Mouse (Mus musculus) erythroblast, adult 5-6 weeks (primary cell): ENCODE results near the gene Tle4. TPM values are rescaled to one million over a fixed set of nuclear protein-coding genes. Genes with fewer than 3 reads are reported as not detected.
"Not testable (repeated sequence)": the region's sequence is repeated elsewhere in the genome, so short reads cannot be mapped to it uniquely, and the experiment has no call there.

Experiments
- ATAC-seq: replicated peaks from 2 replicates; pipeline ENCODE4 v1.8.0; 2016; ENCODE audit warnings: moderate number of reproducible peaks, mild to moderate bottlenecking, moderate TSS enrichment, inconsistent platforms; ENCODE audit not compliant: poor library complexity, low FRiP score, severe bottlenecking
- total RNA-seq, 2 experiments: library from RNA; stranded (forward) in 1 of 2; stranded (reverse) in 1 of 2; fragments of 150-400 nt in 1 of 2; fragments of 200-764, 138-1000 nt in 1 of 2; gene quantifications; 2 replicates each; pipeline versions ENCODE4 v1.2.3 to v1.2.4; 2015 to 2017; ENCODE audit warnings: low replicate concordance in 2 of 2

The Tle4 gene
- total RNA-seq (2015; ENCODE audit: low replicate concordance) (9.0 and 17.3 TPM in 2 replicates), total RNA-seq (2017; ENCODE audit: low replicate concordance) (5.3 and 6.4 TPM in 2 replicates)

DNA sequence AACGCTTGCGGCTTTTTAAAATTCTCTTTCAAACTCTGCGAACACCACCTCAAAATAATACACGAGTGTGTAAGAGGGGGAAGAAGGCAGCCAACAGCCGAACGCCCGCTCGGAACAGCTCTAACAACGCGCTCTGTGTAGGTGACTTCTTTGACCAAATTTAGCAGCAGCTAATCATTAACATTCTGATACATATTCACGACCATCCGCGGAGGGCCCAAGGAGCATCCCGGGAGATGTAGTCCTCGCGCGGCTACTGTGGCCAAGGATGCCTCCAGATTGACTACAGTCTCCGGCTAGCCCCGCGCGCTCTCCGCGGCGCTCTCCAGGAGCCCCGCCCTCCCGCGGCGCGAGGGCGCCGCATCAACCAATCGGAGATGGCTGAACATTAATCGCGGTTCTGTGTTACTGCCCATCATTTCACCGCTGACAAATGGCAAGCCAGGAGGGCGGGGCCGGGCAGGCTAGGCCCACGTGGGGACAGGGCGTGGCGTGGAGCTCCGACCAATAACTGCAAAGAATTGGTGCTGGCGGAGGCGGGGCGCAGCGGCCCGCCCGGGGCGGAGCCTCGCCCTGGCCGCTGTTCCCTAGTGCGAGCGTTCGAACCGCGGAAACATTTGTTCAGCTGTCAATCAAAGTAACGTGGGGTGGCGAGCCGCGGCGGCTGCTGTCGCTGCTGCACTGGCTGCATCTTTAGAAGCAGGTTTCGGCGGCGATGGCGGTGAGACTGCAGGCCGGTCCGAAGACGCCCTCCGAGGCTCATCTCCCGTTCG is at the start of gene Tle4:
Tle4 (minus strand) TSS at position 135 of the 773 bp plus-strand sequence.
- peak; percentile 93 for ATAC-seq

GRCm38 (mm10) chr19:14645666-14646065 is 47.8 kb upstream of the Tle4 start:
- ATAC-seq: no peak

- ATAC-seq: no peak
Measured at GRCm38 (mm10) chr19:14644756-14645155, 46.9 kb upstream of the Tle4 start.

GRCm38 (mm10) chr19:14643091-14643490 is 45.2 kb upstream of the Tle4 start:
- not testable (repeated sequence) for ATAC-seq

DNA sequence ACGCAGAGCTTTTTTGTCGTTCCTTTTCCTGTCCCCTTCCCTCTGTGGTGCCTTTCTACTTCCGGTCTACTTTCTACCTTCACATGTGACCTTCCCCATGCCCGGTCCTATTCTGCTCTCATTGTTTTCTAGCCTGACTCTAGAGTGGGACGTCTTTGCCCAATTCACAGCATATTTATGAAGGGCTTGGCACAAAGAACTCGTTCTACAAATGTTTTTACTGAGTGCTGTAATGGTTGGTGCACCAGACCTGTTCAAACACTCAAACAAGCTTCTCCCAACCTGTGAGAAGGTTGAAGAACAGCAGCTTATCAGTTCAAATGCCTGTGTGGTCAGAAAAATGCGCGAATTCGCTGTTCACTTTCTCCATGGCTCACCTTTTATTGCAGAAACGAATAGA is 44.8 kb upstream of the Tle4 start:
- no peak for ATAC-seq

GRCm38 (mm10) chr19:14635213-14635928 is 37.5 kb upstream of the Tle4 start:
- ATAC-seq: no peak

DNA sequence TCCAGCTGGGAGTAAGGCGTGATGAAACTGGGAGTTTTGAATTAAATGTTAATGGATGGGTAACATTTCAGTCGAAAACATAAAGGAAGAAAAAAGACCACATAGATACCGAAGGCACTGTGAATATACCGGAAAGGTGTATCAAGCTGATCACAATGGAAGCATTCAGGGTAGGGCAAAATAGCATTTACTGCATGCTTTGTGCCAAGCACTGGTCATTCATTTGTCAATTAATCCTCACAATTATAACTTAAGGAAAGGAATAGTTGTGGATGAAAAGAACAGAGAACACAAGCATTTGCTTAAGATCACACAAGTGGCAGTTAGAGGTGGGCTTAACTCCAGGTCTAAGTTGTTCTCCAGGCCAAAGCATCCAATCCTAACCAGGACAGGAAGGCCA is 25.5 kb upstream of the Tle4 start:
- ATAC-seq: no peak

GRCm38 (mm10) chr19:14620534-14620933 is 22.7 kb upstream of the Tle4 start:
- no peak for ATAC-seq

DNA sequence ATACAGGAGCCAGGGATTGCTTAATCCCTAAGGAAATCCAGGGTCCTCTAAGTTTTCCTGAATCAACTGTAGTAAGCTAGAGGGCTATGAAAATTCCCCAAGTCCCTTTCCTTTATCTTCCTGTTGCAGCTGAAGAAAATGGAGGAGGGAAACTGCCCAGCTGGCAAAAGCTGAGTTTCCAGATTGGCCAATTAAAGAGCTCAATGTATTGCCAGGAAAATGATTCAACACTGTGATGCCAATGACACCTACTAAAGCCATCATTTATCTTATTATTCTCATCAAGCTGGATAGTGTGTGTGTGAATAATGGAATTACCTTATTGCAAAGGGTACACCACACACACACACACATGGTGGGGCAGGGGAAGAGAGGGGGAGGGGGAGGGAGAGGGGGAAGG is 22.0 kb upstream of the Tle4 start:
- ATAC-seq: no peak

DNA sequence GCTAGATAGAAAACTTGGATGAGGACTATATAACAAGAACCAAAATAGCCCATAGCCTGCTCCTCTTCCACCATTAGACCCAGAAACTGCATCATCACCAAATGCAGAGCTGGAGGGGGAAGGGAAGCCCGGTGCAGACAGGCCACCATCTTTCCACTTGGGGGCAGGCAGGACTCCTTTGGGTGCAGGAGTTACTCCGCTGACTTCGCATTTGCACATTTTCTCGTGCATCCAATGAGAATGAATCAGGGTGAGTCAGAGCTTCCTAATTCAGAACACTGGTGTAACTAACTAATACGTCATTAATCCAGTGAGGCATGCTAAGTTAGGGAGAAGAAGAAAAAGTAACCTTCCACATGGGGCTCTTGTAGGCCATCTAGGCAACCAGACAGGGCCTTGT is 17.0 kb upstream of the Tle4 start:
- ATAC-seq: no peak

- no peak for ATAC-seq
Measured at GRCm38 (mm10) chr19:14610542-14611317, 12.9 kb upstream of the Tle4 start.

DNA sequence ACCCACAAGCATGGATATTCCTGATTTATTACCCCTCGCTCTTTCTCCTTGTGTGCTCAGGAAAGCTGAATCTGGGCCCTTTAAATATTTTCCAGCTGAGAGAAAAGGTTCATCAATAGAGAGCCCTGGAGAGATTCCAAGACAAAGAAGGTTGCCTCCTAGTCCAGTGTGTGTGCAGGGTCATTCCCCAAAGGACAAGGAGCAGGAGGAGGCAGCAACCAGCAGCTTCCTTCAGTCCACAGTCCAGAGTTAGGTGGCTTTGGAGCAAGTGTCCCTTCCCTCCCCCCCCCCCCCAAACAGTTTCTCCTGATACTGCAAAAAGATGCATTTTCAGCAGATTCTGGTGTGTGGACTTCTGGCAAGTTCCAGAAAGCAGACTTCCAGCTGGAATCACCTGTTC is 3.0 kb upstream of the Tle4 start:
- no peak for ATAC-seq

DNA sequence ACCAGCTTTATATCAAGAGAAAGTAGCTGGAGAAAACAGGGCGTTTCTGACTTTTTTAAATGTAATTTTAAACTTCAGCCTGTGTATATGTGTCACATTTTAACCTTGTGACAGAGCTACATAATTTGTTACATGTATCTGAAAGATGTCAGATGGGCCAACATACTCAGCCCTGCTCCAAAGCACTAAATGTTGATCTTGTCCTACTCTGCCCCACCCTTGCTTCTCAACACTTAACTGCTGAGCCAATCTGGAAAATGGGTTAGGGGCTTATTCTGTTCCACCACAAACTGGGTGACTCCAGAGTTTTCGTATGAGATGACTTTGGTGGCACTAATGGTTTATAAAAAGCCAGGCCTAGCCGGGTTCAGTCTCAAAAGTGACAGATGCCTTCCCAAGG is 2.5 kb upstream of the Tle4 start:
- no peak for ATAC-seq

GRCm38 (mm10) chr19:14599851-14600251 is 2.0 kb upstream of the Tle4 start:
- no peak for ATAC-seq

DNA sequence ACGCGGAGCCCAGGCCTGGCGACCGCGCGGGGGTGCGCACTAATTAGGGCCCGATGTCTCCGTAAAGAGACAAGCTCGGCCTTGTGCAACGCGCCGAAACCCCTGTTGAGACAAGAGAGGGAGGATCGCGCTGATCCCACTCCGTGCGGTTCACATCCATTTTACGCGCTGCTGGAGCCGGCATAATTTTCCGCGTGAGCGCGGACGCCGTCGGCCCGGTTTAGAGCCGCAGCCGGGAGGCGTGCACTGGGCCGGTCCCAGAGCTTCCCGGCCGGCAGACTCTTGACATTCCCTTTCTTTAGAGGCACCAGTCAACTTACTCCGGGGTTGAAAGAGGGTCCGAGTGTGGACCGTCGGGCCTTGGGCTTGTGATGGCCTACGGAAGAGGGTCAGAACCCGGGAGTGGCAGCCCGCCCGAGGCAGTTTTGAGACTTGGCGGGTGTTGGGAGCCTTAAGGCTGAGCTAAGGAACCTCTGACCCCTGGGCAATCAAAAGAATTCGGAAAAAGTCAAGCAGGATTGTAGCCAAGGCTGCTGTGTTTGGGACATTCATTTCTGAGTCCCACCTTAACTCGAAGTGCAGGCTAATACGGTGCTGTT is 938 bp upstream of the Tle4 start:
- ATAC-seq: peak; percentile 26

- no peak for ATAC-seq
Measured at GRCm38 (mm10) chr19:14596941-14597916, 622 bp downstream of the Tle4 start.

- ATAC-seq: no peak
Measured at GRCm38 (mm10) chr19:14596358-14596940, 1.4 kb downstream of the Tle4 start.

DNA sequence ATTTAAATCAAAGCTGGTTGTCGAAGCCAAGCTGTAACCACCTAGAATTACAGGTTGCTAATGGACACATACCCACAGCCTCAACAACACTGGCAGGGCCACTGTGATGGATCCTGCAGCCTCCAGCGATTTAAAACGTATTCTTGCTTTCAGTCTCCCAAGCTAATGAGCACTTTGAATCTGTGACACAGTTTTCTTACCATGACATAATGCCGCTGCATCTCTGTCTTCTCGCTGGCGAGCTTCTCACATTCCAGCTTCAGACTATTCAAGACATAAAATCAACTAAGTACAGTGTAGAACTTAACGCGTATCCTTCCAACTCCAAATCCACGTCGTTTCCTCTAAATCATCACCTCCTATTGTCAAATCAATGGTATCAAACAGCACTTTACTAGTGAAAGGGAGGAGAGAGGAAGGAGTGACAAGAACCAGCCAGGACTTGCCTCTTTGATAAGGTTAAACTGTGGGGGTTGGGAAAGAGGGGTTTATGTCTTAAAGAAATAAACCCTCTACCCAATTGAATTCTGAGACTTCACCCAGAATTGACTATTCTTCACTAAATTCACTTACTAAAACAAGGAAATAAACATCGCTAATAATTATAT is 2.4 kb downstream of the Tle4 start:
- no peak for ATAC-seq
